Mouse (Mus musculus) heart, embryonic 14.5 days (tissue): ENCODE measurements around the gene Rai1. TPM values are rescaled to one million over a fixed set of nuclear protein-coding genes. Genes with fewer than 3 reads are reported as not detected.

Experiments used
- ATAC-seq: fragments of 200-750 bp; cut with Nextera tagmentation; 2 replicates; pipeline ENCODE4 v1.8.0; 2017; ENCODE audit warnings: low read depth, moderate TSS enrichment; ENCODE audit not compliant: insufficient number of reproducible peaks, insufficient read depth, low FRiP score
- H3K27ac ChIP-seq, 2 experiments: fragments of 200-500 bp in 1 of 2; fragments of 300-500 bp in 1 of 2; sonication (generic) in 1 of 2; replicated peaks in 1 of 2; 2 replicates each; pipeline ENCODE4 v1.5.1; 2012 to 2014; ENCODE audit warnings: low read depth in 2 of 2, low read length in 2 of 2, control low read depth in 1 of 2, mild to moderate bottlenecking in 1 of 2, mixed read lengths in 1 of 2; ENCODE audit not compliant: control insufficient read depth in 1 of 2, insufficient read depth in 1 of 2
- H3K27me3 ChIP-seq: fragments of 300-500 bp; sonication (generic); 2 replicates; pipeline ENCODE4 v1.6.1; 2014; ENCODE audit warnings: mild to moderate bottlenecking, low read length, control low read depth; ENCODE audit not compliant: control insufficient read depth, insufficient read depth
- H3K36me3 ChIP-seq: fragments of 300-500 bp; sonication (generic); 2 replicates; pipeline ENCODE4 v1.6.1; 2014; ENCODE audit warnings: mild to moderate bottlenecking, control low read depth, low read length, mixed read lengths; ENCODE audit not compliant: control insufficient read depth, insufficient read depth
- H3K4me1 ChIP-seq, 2 experiments: fragments of 200-500 bp in 1 of 2; fragments of 300-500 bp in 1 of 2; sonication (generic) in 1 of 2; 2 replicates each; pipeline ENCODE4 v1.6.1; 2012 to 2014; ENCODE audit warnings: low read length in 2 of 2, control low read depth in 1 of 2, mixed read lengths in 1 of 2; ENCODE audit not compliant: control insufficient read depth in 2 of 2, insufficient read depth in 2 of 2
- H3K4me2 ChIP-seq: fragments of 300-500 bp; sonication (generic); 2 replicates; pipeline ENCODE4 v1.6.1; 2014; ENCODE audit warnings: mild to moderate bottlenecking, low read length
- H3K4me3 ChIP-seq, 2 experiments: fragments of 200-500 bp in 1 of 2; fragments of 300-500 bp in 1 of 2; sonication (generic) in 1 of 2; 2 replicates each; pipeline ENCODE4 v1.5.1; 2012 to 2014; ENCODE audit warnings: low read length in 2 of 2, mild to moderate bottlenecking in 2 of 2, control low read depth in 1 of 2, low read depth in 1 of 2, moderate library complexity in 1 of 2; ENCODE audit not compliant: control insufficient read depth in 1 of 2, insufficient read depth in 1 of 2
- H3K9ac ChIP-seq: fragments of 300-500 bp; sonication (generic); 2 replicates; pipeline ENCODE4 v1.6.1; 2014; ENCODE audit warnings: mild to moderate bottlenecking, low read length
- H3K9me3 ChIP-seq: fragments of 300-500 bp; sonication (generic); 2 replicates; pipeline ENCODE4 v1.6.1; 2016; ENCODE audit warnings: low read length, control low read depth; ENCODE audit not compliant: control insufficient read depth
- WGBS: fragments of 180-500 bp; shearing (Covaris S2); extraction: QIAGEN DNeasy Blood & Tissue Kit; methylation state at CpG from one replicate; pipeline ENCODE4 v1.1.7; 2014; 5-methylcytosine and 5-hydroxymethylcytosine counted together
- polyA plus RNA-seq: library from polyadenylated mRNA; unstranded; fragments of >200 nt; fragmentation: Nextera tagmentation; extraction: Ambion mirVana; gene quantifications from 2 replicates; pipeline ENCODE4 v1.2.1, GENCODE M21; 2014

Rai1 gene
- polyA plus RNA-seq, 1 experiment from 2014 or later: 19.0 TPM

DNA sequence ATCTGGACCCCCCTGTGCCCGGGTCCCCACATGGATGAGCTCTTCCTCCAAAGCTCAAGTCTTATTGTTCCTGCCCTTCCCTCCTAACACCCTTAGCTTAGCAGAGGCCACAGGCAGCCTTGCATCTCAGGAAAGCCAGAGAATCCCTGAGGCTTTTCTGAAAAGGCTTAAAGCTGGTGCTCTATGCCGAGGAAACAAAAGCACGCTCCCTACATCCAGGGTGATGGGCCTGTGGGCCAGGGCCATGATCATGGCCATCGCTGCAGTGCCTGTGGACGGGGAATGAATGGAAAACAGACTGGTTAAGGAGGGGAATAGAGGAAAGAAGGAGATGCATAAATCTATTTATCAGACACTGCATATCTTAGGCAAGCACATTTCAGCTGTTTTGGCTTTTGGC lies 50.9 kb downstream of the Rai1 start:
- peaks cover 5 to 24% of the 10 kb centered on the region in 2 experiments; a peak in 3 of 4 replicates for H3K4me1 ChIP-seq

DNA sequence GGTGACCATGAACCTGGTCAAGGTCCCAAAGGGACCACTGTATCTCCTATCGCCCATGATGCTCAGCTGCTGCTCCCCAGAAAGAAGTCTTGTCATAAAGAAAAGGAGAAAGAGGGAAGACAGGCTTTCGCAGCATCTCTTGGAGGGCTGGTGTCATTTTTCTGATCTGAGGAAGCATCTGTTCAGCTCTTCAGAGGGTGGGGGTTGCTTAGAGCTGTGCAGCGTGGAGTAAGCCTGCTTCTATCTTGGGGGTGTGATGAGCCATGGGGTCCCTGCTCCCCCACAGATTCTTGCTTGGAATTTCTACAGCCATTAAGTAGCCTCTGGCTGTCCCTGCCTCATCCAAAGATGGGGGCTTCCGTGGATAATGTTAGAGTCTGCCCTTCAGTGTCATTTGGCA lies 53.5 kb downstream of the Rai1 start:
- peaks cover 44% of the 10 kb centered on the region for H3K36me3 ChIP-seq

More for the DNA sequence above, 50.9 kb downstream of the Rai1 start:
- Histone ChIP-seq H3K9me3 (no peaks in the 10 kb centered on the region), H3K36me3 (peaks cover 43% of the 10 kb centered on the region), H3K4me2 (no peak overlapping the region), H3K4me3 (no peak overlapping the region), H3K9ac (no peak overlapping the region), H3K27me3 (no peaks in the 10 kb centered on the region), H3K27ac (no peak overlapping the region)
- ATAC-seq: no peak
- 86% methylated on average over 5 of the region's 5 CpGs for WGBS

DNA sequence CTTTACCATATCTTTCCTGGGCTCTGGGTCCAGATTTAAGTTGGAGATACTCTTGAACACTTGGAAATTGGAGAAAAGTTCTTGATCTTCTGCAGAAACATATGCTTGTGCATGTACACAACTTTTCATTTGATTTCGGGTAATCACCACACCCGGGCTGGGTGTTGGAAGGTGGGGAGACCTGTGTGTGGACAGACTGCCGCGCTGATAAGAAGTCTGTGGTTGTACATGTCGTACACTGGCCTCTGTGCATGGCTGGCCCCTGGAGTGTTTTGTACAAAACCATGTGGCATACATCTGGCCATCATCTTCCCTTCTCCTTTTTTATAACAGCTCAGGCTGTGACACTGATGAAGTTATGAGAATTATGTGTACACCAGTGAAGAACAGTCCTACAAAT lies 55.1 kb downstream of the Rai1 start:
- Histone ChIP-seq H3K4me2 (no peak overlapping the region), H3K4me3 (no peak overlapping the region), H3K9me3 (no peaks in the 10 kb centered on the region), H3K9ac (no peak overlapping the region), H3K27ac (no peak overlapping the region), H3K4me1 (peaks cover 22 to 56% of the 10 kb centered on the region in 2 experiments), H3K27me3 (no peaks in the 10 kb centered on the region), H3K36me3 (peaks cover 36% of the 10 kb centered on the region)
- WGBS: 75% methylated on average over 5 of the region's 5 CpGs
- no peak for ATAC-seq

More for the DNA sequence above, 53.5 kb downstream of the Rai1 start:
- 86% methylated on average over 4 of the region's 4 CpGs for WGBS
- no peak for ATAC-seq
- H3K9ac ChIP-seq: no peak overlapping the region
- no peak overlapping the region for H3K4me3 ChIP-seq
- H3K9me3 ChIP-seq: no peaks in the 10 kb centered on the region
- no peak overlapping the region for H3K4me2 ChIP-seq
- H3K27ac ChIP-seq: no peak overlapping the region
- H3K4me1 ChIP-seq: peaks cover 17 to 40% of the 10 kb centered on the region in 2 experiments
- H3K27me3 ChIP-seq: no peaks in the 10 kb centered on the region

DNA sequence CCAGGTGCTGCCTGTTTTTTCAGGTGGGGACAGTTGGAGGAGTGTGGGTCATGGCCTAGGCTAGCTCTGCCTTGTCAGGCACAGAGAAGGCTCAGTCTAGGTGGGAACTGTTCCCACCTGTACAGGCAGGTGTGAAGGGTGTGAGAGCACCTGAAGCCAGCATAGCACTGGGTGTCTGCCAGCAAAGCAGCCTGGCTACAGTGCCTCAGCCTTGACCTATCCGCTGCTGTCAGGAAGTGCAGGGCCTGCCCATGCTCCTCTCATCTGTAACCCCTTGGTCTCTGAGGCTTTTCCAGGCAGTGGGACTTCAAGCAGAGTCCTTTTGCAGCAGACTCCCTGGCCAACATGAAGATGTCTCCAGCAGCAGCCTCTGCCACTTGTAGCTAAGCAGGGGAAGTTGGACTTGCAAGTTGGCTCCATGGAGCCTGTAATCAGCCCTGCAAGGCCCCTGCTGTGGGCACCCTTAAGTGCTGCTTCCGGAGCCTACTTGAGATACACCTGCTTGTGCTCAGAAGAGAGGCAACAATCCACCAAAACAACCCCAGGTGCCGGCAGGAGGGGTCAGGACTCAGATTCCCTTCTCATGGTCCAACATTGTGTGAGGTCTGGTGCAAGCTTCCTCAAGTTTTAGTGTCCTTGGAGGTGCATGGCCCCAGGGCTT lies 55.8 kb downstream of the Rai1 start:
- no peaks in the 10 kb centered on the region for H3K9me3 ChIP-seq
- ATAC-seq: no peak
- no peak overlapping the region for H3K9ac ChIP-seq
- H3K4me3 ChIP-seq: no peak overlapping the region
- H3K36me3 ChIP-seq: peaks cover 33% of the 10 kb centered on the region
- WGBS: 51% methylated on average over 3 of the region's 3 CpGs
- no peak overlapping the region for H3K4me2 ChIP-seq
- H3K4me1 ChIP-seq: peaks cover 25 to 59% of the 10 kb centered on the region in 2 experiments
- H3K27me3 ChIP-seq: no peaks in the 10 kb centered on the region
- no peak overlapping the region for H3K27ac ChIP-seq

DNA sequence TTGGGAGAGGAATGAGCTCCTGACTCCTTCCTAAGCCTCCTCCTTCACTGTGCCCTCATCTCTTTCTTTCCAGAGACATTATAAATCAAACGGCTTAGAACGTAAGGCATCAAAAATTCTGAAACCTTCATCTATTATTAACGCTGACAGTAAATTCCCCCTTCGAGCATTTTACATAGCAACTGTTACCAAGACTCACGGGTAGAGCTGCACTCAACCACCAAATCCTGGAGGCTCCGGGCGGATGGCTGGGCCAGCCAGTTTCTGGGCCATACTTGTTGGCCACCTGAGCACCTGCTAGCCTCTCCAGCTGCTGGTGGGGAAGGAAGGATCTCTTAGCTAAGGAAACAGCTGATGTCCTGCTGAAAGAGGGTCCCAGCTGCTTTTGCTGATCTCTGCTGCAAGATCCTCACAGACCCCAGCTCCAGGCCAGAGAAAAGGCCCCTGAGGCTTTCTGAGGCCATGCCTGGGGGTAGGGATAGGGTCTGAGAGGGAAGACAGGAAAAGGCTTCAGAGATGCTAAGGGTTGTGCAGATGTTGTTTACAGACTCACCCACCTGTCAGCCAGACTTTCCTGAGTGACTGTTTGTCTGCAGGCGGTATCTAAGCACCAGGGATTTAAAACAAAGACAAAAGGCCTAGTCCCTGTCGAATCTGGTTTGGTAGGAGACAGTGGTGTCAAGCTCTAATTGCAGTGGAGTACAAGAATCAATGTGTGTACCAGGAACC lies 56.5 kb downstream of the Rai1 start:
- Histone ChIP-seq H3K4me3 (no peak overlapping the region), H3K27ac (no peak overlapping the region; a peak in 1 of 4 replicates), H3K4me1 (peaks cover 27 to 64% of the 10 kb centered on the region in 2 experiments), H3K27me3 (no peaks in the 10 kb centered on the region), H3K9me3 (no peaks in the 10 kb centered on the region), H3K9ac (peak overlapping the region; percentile 21; the same call in 1 of the 2 replicates), H3K4me2 (no peak overlapping the region), H3K36me3 (peaks cover 33% of the 10 kb centered on the region)
- no peak for ATAC-seq
- WGBS: 74% methylated on average over 9 of the region's 9 CpGs

DNA sequence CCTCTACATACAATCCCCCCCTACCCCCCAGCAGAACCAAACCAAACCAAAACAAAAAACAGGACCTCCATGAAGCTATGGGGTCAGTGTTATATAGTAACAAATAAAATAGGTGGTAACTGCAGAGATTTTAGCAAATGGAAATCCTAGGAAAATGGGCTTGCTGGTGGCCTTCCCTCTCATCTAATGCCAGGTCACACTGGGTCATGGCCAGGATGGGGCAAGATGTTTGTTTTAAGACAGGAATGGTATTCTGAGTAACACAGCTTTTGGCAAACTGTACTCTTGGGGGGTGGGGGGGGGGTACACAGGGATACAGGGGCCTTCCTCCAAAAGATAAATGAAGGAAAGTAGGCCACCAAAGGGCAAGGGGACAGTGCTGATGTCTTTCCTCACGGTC lies 57.7 kb downstream of the Rai1 start:
- H3K4me1 ChIP-seq: peaks cover 27 to 72% of the 10 kb centered on the region in 2 experiments
- no peaks in the 10 kb centered on the region for H3K9me3 ChIP-seq
- 81% methylated on average over 1 of the region's 1 CpGs for whole genome bisulfite sequencing
- no peaks in the 10 kb centered on the region for H3K27me3 ChIP-seq
- H3K36me3 ChIP-seq: peaks cover 27% of the 10 kb centered on the region
- no peak for ATAC-seq
- no peak overlapping the region for H3K27ac ChIP-seq
- no peak overlapping the region for H3K4me2 ChIP-seq
- no peak overlapping the region for H3K9ac ChIP-seq
- no peak overlapping the region for H3K4me3 ChIP-seq

DNA sequence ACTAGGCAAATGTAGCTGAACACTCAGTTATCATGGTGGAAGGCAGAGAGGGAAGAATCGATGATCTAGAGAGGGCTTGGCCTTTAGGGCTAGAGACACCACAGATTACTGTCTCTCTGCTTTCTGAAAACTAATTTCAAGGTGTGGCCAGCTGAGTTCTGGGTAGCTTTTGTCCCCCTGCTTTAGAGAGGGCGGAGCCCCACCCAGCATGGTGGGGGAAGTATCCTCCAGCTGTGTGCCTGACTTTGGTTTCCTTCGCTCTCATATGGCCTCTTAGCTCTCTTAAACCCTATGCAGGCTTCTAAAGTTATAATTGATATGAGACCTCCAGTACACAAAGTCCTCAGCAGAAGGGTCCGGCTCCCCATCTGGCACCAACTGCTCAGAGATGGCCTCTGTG lies 58.5 kb downstream of the Rai1 start:
- H3K27ac ChIP-seq: no peak overlapping the region

More for the DNA sequence above, 58.5 kb downstream of the Rai1 start:
- no peak overlapping the region for H3K9ac ChIP-seq
- H3K9me3 ChIP-seq: no peaks in the 10 kb centered on the region
- peaks cover 22% of the 10 kb centered on the region for H3K36me3 ChIP-seq
- no peak overlapping the region for H3K4me2 ChIP-seq
- peaks cover 34 to 80% of the 10 kb centered on the region in 2 experiments for H3K4me1 ChIP-seq
- ATAC-seq: no peak
- H3K4me3 ChIP-seq: no peak overlapping the region
- no peaks in the 10 kb centered on the region for H3K27me3 ChIP-seq
- 91% methylated on average over 4 of the region's 4 CpGs for WGBS
